Mouse (Mus musculus): ENCODE measurements around the gene Tmprss3. TPM values are rescaled to one million over a fixed set of nuclear protein-coding genes. Genes with fewer than 3 reads are reported as not detected.

Tmprss3 gene
- polyA plus RNA-seq, 1 experiment from 2014 or later = not detected

- WGBS = 68% methylated on average over 4 of the region's 4 CpGs
- H3K9ac ChIP-seq (ENCODE audit: low read length) = no peak overlapping the region
- no peak overlapping the region for H3K27ac ChIP-seq (ENCODE audit: low read depth, low read length)
- H3K4me3 ChIP-seq (ENCODE audit: low read depth, low read length) = no peak overlapping the region
- no peaks in the 10 kb centered on the region for H3K36me3 ChIP-seq (ENCODE audit: control insufficient read depth, insufficient read depth, low read length)
- H3K4me2 ChIP-seq (ENCODE audit: low read depth, low read length, severe bottlenecking) = no peak overlapping the region
- H3K27me3 ChIP-seq (ENCODE audit: control insufficient read depth, insufficient read depth, low read length) = no peaks in the 10 kb centered on the region
- no peaks in the 10 kb centered on the region for H3K9me3 ChIP-seq (ENCODE audit: control insufficient read depth, low read length)
- no peaks in the 10 kb centered on the region for H3K4me1 ChIP-seq (replicated peaks; ENCODE audit: control insufficient read depth, insufficient read depth, low read length)
- DNase-seq (ENCODE audit: low spot score) = no peak
- no peak for ATAC-seq (replicated peaks; ENCODE audit: low FRiP score)
These were observed 38.5 kb downstream of the Tmprss3 start for GRCm38 (mm10) chr17:31160291-31160690.

- 80% methylated on average over 6 of the region's 6 CpGs for WGBS
These were observed 40.9 kb downstream of the Tmprss3 start for GRCm38 (mm10) chr17:31157921-31158320.

GRCm38 (mm10) chr17:31153785-31154184 is 45.0 kb downstream of the Tmprss3 start:
- no peak overlapping the region for H3K4me3 ChIP-seq (ENCODE audit: low read depth, low read length)
- ATAC-seq (replicated peaks; ENCODE audit: low FRiP score) (no peak), DNase-seq (ENCODE audit: low spot score) (no peak)
- H3K27me3 ChIP-seq (ENCODE audit: control insufficient read depth, insufficient read depth, low read length) = no peaks in the 10 kb centered on the region
- 86% methylated on average over 8 of the region's 8 CpGs for WGBS
- no peak overlapping the region for H3K27ac ChIP-seq (ENCODE audit: low read depth, low read length)
- H3K4me1 ChIP-seq (replicated peaks; ENCODE audit: control insufficient read depth, insufficient read depth, low read length) = no peaks in the 10 kb centered on the region
- H3K9ac ChIP-seq (ENCODE audit: low read length) = no peak overlapping the region
- H3K36me3 ChIP-seq (ENCODE audit: control insufficient read depth, insufficient read depth, low read length) = no peaks in the 10 kb centered on the region
- H3K9me3 ChIP-seq (ENCODE audit: control insufficient read depth, low read length) = no peaks in the 10 kb centered on the region
- no peak overlapping the region for H3K4me2 ChIP-seq (ENCODE audit: low read depth, low read length, severe bottlenecking)

More at GRCm38 (mm10) chr17:31157921-31158320, 40.9 kb downstream of the Tmprss3 start:
- H3K27ac ChIP-seq (ENCODE audit: low read depth, low read length) = no peak overlapping the region
- H3K9ac ChIP-seq (ENCODE audit: low read length) = no peak overlapping the region
- H3K4me1 ChIP-seq (replicated peaks; ENCODE audit: control insufficient read depth, insufficient read depth, low read length) = no peaks in the 10 kb centered on the region
- ATAC-seq (replicated peaks; ENCODE audit: low FRiP score) (no peak), DNase-seq (ENCODE audit: low spot score) (no peak)
- H3K9me3 ChIP-seq (ENCODE audit: control insufficient read depth, low read length) = no peaks in the 10 kb centered on the region
- no peak overlapping the region for H3K4me2 ChIP-seq (ENCODE audit: low read depth, low read length, severe bottlenecking)
- no peaks in the 10 kb centered on the region for H3K27me3 ChIP-seq (ENCODE audit: control insufficient read depth, insufficient read depth, low read length)
- no peak overlapping the region for H3K4me3 ChIP-seq (ENCODE audit: low read depth, low read length)
- no peaks in the 10 kb centered on the region for H3K36me3 ChIP-seq (ENCODE audit: control insufficient read depth, insufficient read depth, low read length)

- H3K9ac ChIP-seq (ENCODE audit: low read length) = no peak overlapping the region
- DNase-seq (ENCODE audit: low spot score) (no peak), ATAC-seq (replicated peaks; ENCODE audit: low FRiP score) (no peak)
- no peak overlapping the region for H3K27ac ChIP-seq (ENCODE audit: low read depth, low read length)
- H3K4me3 ChIP-seq (ENCODE audit: low read depth, low read length) = no peak overlapping the region
- no peaks in the 10 kb centered on the region for H3K27me3 ChIP-seq (ENCODE audit: control insufficient read depth, insufficient read depth, low read length)
- WGBS = 88% methylated on average over 9 of the region's 9 CpGs
- H3K36me3 ChIP-seq (ENCODE audit: control insufficient read depth, insufficient read depth, low read length) = no peaks in the 10 kb centered on the region
- H3K4me1 ChIP-seq (replicated peaks; ENCODE audit: control insufficient read depth, insufficient read depth, low read length) = no peaks in the 10 kb centered on the region
- no peak overlapping the region for H3K4me2 ChIP-seq (ENCODE audit: low read depth, low read length, severe bottlenecking)
- no peaks in the 10 kb centered on the region for H3K9me3 ChIP-seq (ENCODE audit: control insufficient read depth, low read length)
These were observed 45.7 kb downstream of the Tmprss3 start for GRCm38 (mm10) chr17:31152966-31153499.

GRCm38 (mm10) chr17:31152512-31152911 is 46.3 kb downstream of the Tmprss3 start:
- ATAC-seq (replicated peaks; ENCODE audit: low FRiP score) (no peak), DNase-seq (ENCODE audit: low spot score) (no peak)
- no peak overlapping the region for H3K4me2 ChIP-seq (ENCODE audit: low read depth, low read length, severe bottlenecking)
- H3K9me3 ChIP-seq (ENCODE audit: control insufficient read depth, low read length) = no peaks in the 10 kb centered on the region
- no peaks in the 10 kb centered on the region for H3K36me3 ChIP-seq (ENCODE audit: control insufficient read depth, insufficient read depth, low read length)
- no peak overlapping the region for H3K27ac ChIP-seq (ENCODE audit: low read depth, low read length)
- no peak overlapping the region for H3K9ac ChIP-seq (ENCODE audit: low read length)
- WGBS = 58% methylated on average over 5 of the region's 5 CpGs
- H3K4me3 ChIP-seq (ENCODE audit: low read depth, low read length) = no peak overlapping the region
- no peaks in the 10 kb centered on the region for H3K27me3 ChIP-seq (ENCODE audit: control insufficient read depth, insufficient read depth, low read length)
- H3K4me1 ChIP-seq (replicated peaks; ENCODE audit: control insufficient read depth, insufficient read depth, low read length) = no peaks in the 10 kb centered on the region

GRCm38 (mm10) chr17:31145998-31146397 is 52.8 kb downstream of the Tmprss3 start:
- Histone ChIP-seq H3K4me3 (ENCODE audit: low read depth, low read length) (no peak overlapping the region), H3K9me3 (ENCODE audit: control insufficient read depth, low read length) (no peaks in the 10 kb centered on the region), H3K9ac (ENCODE audit: low read length) (no peak overlapping the region), H3K27ac (ENCODE audit: low read depth, low read length) (no peak overlapping the region), H3K36me3 (ENCODE audit: control insufficient read depth, insufficient read depth, low read length) (no peaks in the 10 kb centered on the region), H3K27me3 (ENCODE audit: control insufficient read depth, insufficient read depth, low read length) (no peaks in the 10 kb centered on the region), H3K4me1 (replicated peaks; ENCODE audit: control insufficient read depth, insufficient read depth, low read length) (no peaks in the 10 kb centered on the region), H3K4me2 (ENCODE audit: low read depth, low read length, severe bottlenecking) (no peak overlapping the region)
- WGBS = 84% methylated on average over 9 of the region's 9 CpGs
- ATAC-seq (replicated peaks; ENCODE audit: low FRiP score) = no peak
- DNase-seq (ENCODE audit: low spot score) = no peak

GRCm38 (mm10) chr17:31144040-31145037 is 54.4 kb downstream of the Tmprss3 start, which contains the start of gene Tff2:
Tff2 (minus strand) TSS chr17:31144282.
- Histone ChIP-seq H3K27me3 (ENCODE audit: control insufficient read depth, insufficient read depth, low read length) (no peaks in the 10 kb centered on the region), H3K9me3 (ENCODE audit: control insufficient read depth, low read length) (no peaks in the 10 kb centered on the region), H3K4me3 (ENCODE audit: low read depth, low read length) (no peak within 1 kb of the TSS), H3K9ac (ENCODE audit: low read length) (no peak within 1 kb of the TSS), H3K4me2 (ENCODE audit: low read depth, low read length, severe bottlenecking) (no peak within 1 kb of the TSS), H3K4me1 (replicated peaks; ENCODE audit: control insufficient read depth, insufficient read depth, low read length) (no peaks in the 10 kb centered on the region), H3K27ac (ENCODE audit: low read depth, low read length) (no peak within 1 kb of the TSS), H3K36me3 (ENCODE audit: control insufficient read depth, insufficient read depth, low read length) (no peaks in the 10 kb centered on the region)
- 73% methylated on average over 15 of the region's 15 CpGs for WGBS
- DNase-seq (ENCODE audit: low spot score) (no peak), ATAC-seq (replicated peaks; ENCODE audit: low FRiP score) (no peak)

GRCm38 (mm10) chr17:31142116-31142515 is 56.7 kb downstream of the Tmprss3 start:
- Histone ChIP-seq H3K9me3 (ENCODE audit: control insufficient read depth, low read length) (no peaks in the 10 kb centered on the region), H3K4me3 (ENCODE audit: low read depth, low read length) (no peak overlapping the region), H3K4me2 (ENCODE audit: low read depth, low read length, severe bottlenecking) (no peak overlapping the region), H3K9ac (ENCODE audit: low read length) (no peak overlapping the region), H3K4me1 (replicated peaks; ENCODE audit: control insufficient read depth, insufficient read depth, low read length) (no peaks in the 10 kb centered on the region), H3K36me3 (ENCODE audit: control insufficient read depth, insufficient read depth, low read length) (no peaks in the 10 kb centered on the region), H3K27ac (ENCODE audit: low read depth, low read length) (no peak overlapping the region), H3K27me3 (ENCODE audit: control insufficient read depth, insufficient read depth, low read length) (no peaks in the 10 kb centered on the region)
- no peak for ATAC-seq (replicated peaks; ENCODE audit: low FRiP score)
- no peak for DNase-seq (ENCODE audit: low spot score)
- 92% methylated on average over 7 of the region's 7 CpGs for WGBS
